Mouse (Mus musculus) lung, adult 2 months (tissue): ENCODE data around the gene Lrrc28.

Experiments used
- CTCF ChIP-seq: fragments of 200-500 bp; IDR thresholded peaks from 2 replicates; pipeline ENCODE4 v1.5.1; 2011; ENCODE audit warnings: mild to moderate bottlenecking, low read length, control low read depth; ENCODE audit not compliant: insufficient read depth
- POLR2A ChIP-seq: fragments of 200-500 bp; IDR thresholded peaks from 2 replicates; pipeline ENCODE4 v1.6.1; 2011; ENCODE audit warnings: low read depth, mild to moderate bottlenecking, control low read depth, low read length, borderline replicate concordance; ENCODE audit errors: extremely low read depth

DNA sequence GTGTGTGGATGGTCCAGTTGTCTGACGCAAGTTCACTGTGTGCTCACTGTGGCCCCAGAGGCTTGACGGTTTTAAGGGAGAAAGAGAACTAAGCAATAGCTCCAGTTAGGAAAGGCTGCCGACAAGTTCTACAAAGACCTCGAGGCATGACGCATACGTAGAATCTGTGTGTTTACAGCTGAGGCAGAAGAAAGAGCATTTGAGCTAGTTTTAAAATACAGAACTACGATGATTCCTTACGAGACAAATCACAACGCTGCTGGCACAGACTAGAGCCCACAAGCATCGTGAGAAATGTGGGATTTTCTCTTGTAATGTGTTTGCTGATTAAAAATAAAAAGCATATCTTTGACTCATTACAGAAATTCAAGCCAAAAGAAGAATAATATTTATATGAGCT lies 125.1 kb downstream of the Lrrc28 start:
- TF ChIP-seq POLR2A = no peak
- no peak for TF ChIP-seq CTCF
